Mouse (Mus musculus) erythroblast, embryonic 14.5 days (primary cell): ENCODE measurements at regions not wholly inside any gene's neighbourhood (a gene's known extent, or its start where the extent isn't known, plus 50 kb on each side); places are given as distances from the start of the nearest gene placed in this dataset.

Source experiments
- H3K27me3 ChIP-seq: 2 replicates; pipeline ENCODE4 v1.6.1; 2012; ENCODE audit warnings: inconsistent platforms; ENCODE audit not compliant: control insufficient read depth
- H3K36me3 ChIP-seq: 2 replicates; pipeline ENCODE4 v1.6.1; 2012; ENCODE audit warnings: mild to moderate bottlenecking, inconsistent platforms; ENCODE audit not compliant: control insufficient read depth
- H3K4me1 ChIP-seq: 2 replicates; pipeline ENCODE4 v1.6.1; 2012; ENCODE audit warnings: inconsistent platforms; ENCODE audit not compliant: control insufficient read depth
- H3K4me3 ChIP-seq: replicated peaks from 2 replicates; pipeline ENCODE3; 2012; ENCODE audit warnings: moderate library complexity, mild to moderate bottlenecking, inconsistent platforms
- H3K9me3 ChIP-seq: 2 replicates; pipeline ENCODE4 v1.6.1; 2012; ENCODE audit warnings: low read length, inconsistent platforms, mixed read lengths; ENCODE audit not compliant: control insufficient read depth
- GATA1 ChIP-seq: IDR thresholded peaks from 2 replicates; pipeline ENCODE4 v1.6.1; 2012; ENCODE audit warnings: low read length, inconsistent platforms, mixed read lengths
- TAL1 ChIP-seq: IDR thresholded peaks from 3 replicates; pipeline ENCODE4 v1.6.1; 2012; ENCODE audit warnings: low read length, inconsistent platforms, mixed read lengths

DNA sequence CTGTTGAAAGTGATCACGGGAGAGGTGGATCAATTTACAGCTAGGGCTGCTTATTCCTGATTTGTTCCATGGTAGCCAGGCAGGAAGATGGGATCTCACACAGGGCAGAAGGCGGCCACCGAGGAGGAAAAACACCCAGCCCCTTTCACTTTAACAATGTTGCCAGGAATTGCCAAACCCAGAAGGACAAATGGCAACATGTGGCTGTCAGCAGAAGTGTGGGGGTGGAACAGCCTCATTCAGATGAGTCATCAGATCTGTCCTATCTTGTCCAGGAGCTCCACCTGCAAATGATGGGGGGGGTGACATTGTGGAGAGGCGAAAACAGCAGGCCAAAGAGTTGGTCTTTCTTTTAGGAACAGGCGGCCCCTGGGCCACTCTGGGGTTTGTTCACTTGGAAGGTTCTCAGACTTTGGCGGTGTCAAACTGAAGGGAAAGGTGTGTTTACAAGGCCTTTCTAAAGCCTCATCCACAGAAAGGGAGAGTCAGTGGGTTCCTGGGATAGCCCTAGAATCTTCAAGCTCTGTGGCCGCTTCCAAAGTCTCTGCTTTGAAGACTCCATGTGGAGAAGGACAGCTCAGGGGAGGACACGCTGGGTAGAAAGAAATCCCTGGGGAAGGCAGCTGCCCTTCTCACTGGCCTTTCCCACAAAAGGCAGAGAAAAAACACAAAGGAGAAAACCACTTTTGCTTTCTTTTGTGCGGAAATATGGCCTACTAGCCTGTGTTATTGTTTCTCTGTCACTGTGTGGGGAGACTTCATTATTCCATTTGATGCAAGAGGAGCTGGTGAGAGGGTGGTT lies 111.7 kb upstream of the Pgrmc2 start:
- no peaks in the 10 kb centered on the region for H3K9me3 ChIP-seq
- TF ChIP-seq TAL1 (no peak), GATA1 (no peak)
- H3K27me3 ChIP-seq: no peaks in the 10 kb centered on the region
- peaks cover 2% of the 10 kb centered on the region; the same call in 1 of the 2 replicates for H3K4me1 ChIP-seq
- no peaks in the 10 kb centered on the region for H3K36me3 ChIP-seq
- H3K4me3 ChIP-seq: no peak overlapping the region

DNA sequence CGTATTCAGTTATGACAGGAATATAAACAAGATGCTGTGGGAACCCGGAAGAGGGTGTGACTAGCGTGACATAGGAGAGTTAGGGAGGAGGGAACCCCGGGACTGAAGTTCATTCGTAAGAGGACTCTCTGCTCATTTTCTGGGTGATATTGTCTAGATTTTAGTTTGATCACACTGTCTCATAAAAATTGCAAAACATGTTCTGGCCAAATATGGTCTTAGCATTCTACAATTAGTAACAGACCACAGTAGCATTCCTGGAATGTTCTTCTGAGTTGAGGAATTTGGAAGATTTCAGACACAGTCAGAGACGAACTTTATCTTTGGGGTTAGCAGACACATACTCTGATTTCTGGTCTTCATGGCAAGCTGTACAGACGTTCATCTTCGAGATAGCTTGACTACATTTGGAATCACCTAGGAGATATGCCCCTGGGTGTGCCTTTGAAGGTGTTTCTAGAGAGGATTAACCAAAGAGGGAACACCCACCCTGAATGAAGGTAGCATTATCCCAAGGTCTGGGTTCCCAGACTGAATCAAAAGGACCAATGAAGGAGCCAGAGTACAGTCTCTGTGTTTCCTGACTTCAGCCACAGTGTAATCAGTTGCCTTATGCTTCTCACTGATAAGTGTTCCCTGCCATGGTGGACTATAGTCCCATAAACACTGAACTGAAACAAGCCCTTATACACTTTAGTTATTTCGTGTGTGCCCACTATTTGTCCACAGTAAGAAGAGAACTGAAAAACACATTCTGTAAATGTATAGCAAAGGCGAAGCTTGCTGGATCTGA lies 102.7 kb upstream of the Pgrmc2 start:
- Histone ChIP-seq H3K9me3 (no peaks in the 10 kb centered on the region), H3K36me3 (no peaks in the 10 kb centered on the region), H3K4me1 (peaks cover 30% of the 10 kb centered on the region), H3K4me3 (no peak overlapping the region), H3K27me3 (peaks cover 24% of the 10 kb centered on the region)
- TF ChIP-seq TAL1 (no peak), GATA1 (no peak)

DNA sequence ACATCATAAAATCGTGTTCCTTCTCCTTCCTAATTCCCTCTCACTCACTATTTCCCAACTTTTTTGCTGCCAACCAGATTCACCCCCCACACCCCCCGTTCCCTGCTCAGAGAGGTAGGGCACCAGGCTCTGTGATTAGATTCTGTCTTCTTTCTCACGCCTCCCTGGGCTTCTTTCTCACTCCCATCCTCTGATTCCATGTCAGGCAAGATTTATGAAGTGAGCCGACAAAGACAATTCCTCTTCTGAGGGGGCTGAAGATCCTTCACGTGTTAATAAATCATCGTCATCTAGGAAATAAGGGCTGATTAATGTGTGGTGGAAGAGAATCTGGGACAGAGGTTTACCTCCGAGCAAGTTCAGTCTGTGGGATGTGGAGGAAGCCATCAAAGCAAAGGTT lies 101.5 kb upstream of the Pgrmc2 start:
- Histone ChIP-seq H3K4me3 (no peak overlapping the region), H3K27me3 (peaks cover 24% of the 10 kb centered on the region), H3K9me3 (no peaks in the 10 kb centered on the region), H3K4me1 (peaks cover 41% of the 10 kb centered on the region), H3K36me3 (no peaks in the 10 kb centered on the region)
- no peak for TF ChIP-seq GATA1
- no peak for TF ChIP-seq TAL1

DNA sequence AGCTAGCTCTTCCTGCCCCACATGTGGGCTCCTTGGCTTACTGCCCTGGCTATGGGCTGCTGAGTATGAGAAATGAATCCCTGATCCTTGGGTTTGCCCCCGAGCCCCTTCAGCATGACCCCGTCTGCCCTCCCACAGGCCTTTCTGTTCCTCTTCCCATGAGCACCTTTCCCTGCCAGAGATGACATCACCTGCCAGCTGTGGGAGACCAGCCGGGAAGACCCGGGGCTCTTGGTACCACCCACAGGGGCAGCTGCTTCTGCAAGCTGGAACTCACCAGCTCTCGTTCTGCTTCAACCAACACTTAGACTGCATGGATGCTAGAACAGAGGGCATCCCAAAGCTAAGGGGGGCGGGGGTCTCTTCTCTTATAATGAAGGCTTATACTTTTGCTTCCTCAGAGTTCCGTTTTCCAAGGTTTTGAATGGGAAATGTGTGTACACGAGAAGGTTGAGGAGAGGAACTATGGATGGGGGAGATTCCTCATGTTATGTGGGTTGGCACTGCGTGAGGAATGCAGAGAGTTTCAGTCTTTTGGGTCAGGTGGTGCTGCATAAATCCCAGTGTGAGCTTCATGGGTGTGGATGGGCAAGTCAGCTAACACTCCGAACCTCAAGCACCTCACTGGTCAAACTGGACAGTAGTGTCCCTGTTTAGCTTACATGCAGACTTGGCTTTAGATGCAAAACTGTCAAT lies 100.2 kb upstream of the Pgrmc2 start:
- Histone ChIP-seq H3K36me3 (no peaks in the 10 kb centered on the region), H3K4me3 (no peak overlapping the region), H3K4me1 (peaks cover 54% of the 10 kb centered on the region), H3K9me3 (no peaks in the 10 kb centered on the region), H3K27me3 (peaks cover 24% of the 10 kb centered on the region)
- TF ChIP-seq GATA1 (no peak), TAL1 (no peak)

DNA sequence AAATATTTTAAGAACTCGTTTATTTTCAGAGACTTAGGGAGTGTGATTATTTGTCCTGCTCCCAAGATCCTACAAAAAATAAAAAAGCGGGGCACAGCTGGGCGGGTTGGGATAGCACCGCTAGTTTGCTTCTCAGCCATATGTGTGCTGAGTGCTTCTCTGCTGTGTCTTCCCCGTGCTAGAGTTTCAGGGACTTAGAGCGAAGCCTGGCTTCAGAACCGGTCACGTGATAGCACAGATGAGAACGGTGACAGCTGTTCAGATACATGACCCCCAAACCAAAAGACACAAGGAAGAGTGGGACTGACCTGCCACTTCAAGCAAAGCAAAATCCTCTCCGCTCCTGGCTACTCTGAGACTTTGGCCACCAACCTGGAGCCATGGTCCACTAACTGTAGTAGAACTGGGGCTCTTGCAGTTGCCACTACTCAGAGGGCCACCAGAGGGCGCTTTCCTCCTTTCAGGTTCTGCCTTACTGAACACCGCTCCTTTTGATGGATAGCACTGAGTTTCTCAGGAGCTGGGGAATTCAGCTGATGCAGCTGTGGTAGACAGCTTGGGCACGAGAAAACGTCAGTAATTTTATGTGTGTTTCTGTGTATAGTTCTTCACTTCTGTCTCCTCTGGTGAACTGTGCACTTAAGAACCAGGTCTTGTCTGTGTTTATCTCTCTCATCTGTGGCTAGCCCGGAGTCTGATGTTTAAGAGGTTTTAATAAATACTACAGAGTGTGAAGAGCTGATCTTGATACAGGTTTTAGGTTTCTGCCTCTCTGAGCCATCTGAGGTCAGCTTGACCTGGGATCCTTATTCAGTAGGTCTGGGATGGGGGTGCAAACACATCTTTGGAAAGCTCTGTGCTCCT lies 99.4 kb upstream of the Pgrmc2 start:
- TF ChIP-seq GATA1: no peak
- TF ChIP-seq TAL1: no peak
- Histone ChIP-seq H3K4me3 (no peak overlapping the region), H3K27me3 (peaks cover 24% of the 10 kb centered on the region), H3K4me1 (peaks cover 62% of the 10 kb centered on the region), H3K36me3 (no peaks in the 10 kb centered on the region), H3K9me3 (no peaks in the 10 kb centered on the region)

DNA sequence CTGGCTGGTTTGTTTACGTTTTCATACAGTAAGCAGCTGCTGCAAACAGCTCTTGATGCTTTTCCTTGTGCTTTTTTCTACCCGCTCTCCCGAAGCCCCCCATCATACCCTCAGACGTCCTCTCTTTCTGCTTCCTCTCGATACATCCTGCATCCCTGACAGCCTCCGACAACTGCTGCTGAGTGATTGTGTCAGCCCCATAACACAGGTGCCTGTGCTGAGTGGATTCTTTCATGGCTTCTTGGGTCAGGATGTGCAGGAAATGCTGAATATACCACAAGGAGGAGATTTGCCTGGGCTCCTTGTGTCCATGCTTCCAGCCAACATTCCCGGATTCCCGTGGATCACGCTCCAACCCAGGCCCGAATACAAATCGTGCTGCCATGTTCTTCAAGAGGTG lies 98.6 kb upstream of the Pgrmc2 start:
- Histone ChIP-seq H3K4me1 (peaks cover 69% of the 10 kb centered on the region), H3K9me3 (no peaks in the 10 kb centered on the region), H3K27me3 (peaks cover 29% of the 10 kb centered on the region), H3K36me3 (no peaks in the 10 kb centered on the region), H3K4me3 (no peak overlapping the region)
- no peak for TF ChIP-seq GATA1
- TF ChIP-seq TAL1: no peak

DNA sequence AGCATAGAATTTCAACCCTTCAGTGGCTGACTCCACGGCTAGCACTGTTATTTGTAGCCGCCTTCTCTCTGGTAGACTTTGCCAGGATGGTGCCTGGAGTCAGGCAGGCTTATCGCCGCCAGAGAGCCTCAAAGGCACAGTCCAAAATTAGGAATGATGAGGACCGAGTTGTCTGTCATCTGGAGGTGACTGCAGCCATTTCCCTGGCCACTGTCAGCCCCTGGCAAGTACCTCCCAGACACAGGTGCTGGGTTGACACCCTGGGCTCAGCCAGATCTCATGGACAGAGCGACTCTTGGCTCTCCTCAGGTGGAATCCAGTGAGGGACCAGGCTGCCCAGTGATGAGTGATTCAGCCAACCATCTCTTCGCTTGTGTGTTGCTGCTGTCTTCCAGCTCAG lies 98.1 kb upstream of the Pgrmc2 start:
- TF ChIP-seq GATA1 (no peak), TAL1 (no peak)
- Histone ChIP-seq H3K4me3 (no peak overlapping the region), H3K9me3 (no peaks in the 10 kb centered on the region), H3K36me3 (no peaks in the 10 kb centered on the region), H3K27me3 (peaks cover 29% of the 10 kb centered on the region), H3K4me1 (peaks cover 67% of the 10 kb centered on the region)

DNA sequence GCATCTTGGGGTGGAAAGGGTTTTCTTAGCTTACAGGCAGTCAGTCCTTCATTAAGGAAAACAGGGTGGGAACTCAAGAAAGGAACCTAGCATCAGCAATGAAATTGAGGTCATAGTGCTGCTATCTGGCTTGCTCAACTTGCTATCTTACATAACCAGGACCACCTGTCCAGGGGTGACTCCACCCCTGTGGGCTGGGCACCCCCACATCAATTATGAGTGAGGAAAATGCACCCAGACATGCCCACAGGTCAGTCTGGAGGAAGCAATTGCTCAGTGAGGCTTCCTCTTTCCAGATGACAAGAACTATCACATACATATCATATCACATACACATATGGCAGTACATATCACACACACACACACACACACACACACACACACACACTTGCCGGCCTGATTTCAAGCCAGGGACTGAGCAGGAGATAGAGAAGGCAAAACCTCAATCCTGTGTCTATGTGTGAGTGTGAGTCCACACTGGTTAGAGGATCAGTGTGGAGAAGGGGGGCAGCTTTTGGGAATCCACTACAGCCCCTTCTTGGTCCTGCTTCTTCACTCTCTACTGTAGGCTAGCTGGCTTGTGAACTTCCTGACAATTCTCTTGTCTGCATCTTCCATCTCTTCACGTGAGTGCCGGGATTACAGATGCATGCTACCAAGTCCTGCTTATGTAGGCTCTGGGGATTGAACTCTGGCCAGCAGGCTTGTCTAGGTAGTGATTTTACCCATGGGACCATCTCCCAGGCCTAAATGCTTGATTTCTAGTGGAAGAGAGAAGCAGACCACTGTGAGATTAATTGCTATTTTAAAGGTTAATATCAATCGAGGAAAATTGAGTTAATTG lies 96.4 kb upstream of the Pgrmc2 start:
- Histone ChIP-seq H3K4me3 (peak overlapping the region; percentile 13), H3K27me3 (peaks cover 27% of the 10 kb centered on the region), H3K9me3 (no peaks in the 10 kb centered on the region), H3K36me3 (no peaks in the 10 kb centered on the region), H3K4me1 (peaks cover 76% of the 10 kb centered on the region)
- TF ChIP-seq TAL1 (peak; percentile 74), GATA1 (peak; percentile 77)
